Mouse (Mus musculus) heart, embryonic 12.5 days (tissue): ENCODE results near the gene Dcakd. TPM values are rescaled to one million over a fixed set of nuclear protein-coding genes. Genes with fewer than 3 reads are reported as not detected.
A peak's percentile ranks its signal among the peaks of the same experiment; 100 is the strongest.

Source experiments
- ATAC-seq: fragments of 200-750 bp; cut with Nextera tagmentation; 2 replicates; pipeline ENCODE4 v1.8.0; 2017; ENCODE audit warnings: moderate TSS enrichment, moderate library complexity; ENCODE audit not compliant: insufficient number of reproducible peaks, low FRiP score
- H3K27ac ChIP-seq: fragments of 300-500 bp; sonication (generic); 2 replicates; pipeline ENCODE4 v1.5.1; 2016; ENCODE audit warnings: mild to moderate bottlenecking, moderate library complexity; ENCODE audit not compliant: poor library complexity, severe bottlenecking
- H3K27me3 ChIP-seq: fragments of 300-500 bp; sonication (generic); replicated peaks from 2 replicates; pipeline ENCODE4 v1.6.1; 2016; ENCODE audit warnings: mild to moderate bottlenecking, moderate library complexity
- H3K36me3 ChIP-seq: fragments of 300-500 bp; sonication (generic); 2 replicates; pipeline ENCODE4 v1.6.1; 2016; ENCODE audit warnings: mild to moderate bottlenecking, moderate library complexity
- H3K4me1 ChIP-seq: fragments of 300-500 bp; sonication (generic); replicated peaks from 2 replicates; pipeline ENCODE4 v1.6.1; 2016; ENCODE audit warnings: mild to moderate bottlenecking
- H3K4me2 ChIP-seq: fragments of 300-500 bp; sonication (generic); 2 replicates; pipeline ENCODE4 v1.6.1; 2016; ENCODE audit warnings: mild to moderate bottlenecking, moderate library complexity
- H3K4me3 ChIP-seq: fragments of 300-500 bp; sonication (generic); 2 replicates; pipeline ENCODE4 v1.5.1; 2016; ENCODE audit warnings: mild to moderate bottlenecking
- H3K9ac ChIP-seq: fragments of 300-500 bp; sonication (generic); 2 replicates; pipeline ENCODE4 v1.6.1; 2016; ENCODE audit warnings: mild to moderate bottlenecking, moderate library complexity
- H3K9me3 ChIP-seq: fragments of 300-500 bp; sonication (generic); replicated peaks from 2 replicates; pipeline ENCODE4 v1.6.1; 2016; ENCODE audit warnings: mild to moderate bottlenecking, moderate library complexity
- WGBS: fragments of 180-500 bp; shearing (Covaris S2); methylation state at CpG from one replicate; pipeline ENCODE4 v1.1.7; 2016; 5-methylcytosine and 5-hydroxymethylcytosine counted together
- polyA plus RNA-seq: library from polyadenylated mRNA; unstranded; fragments of >200 nt; fragmentation: Nextera tagmentation; extraction: Ambion mirVana; gene quantifications from 2 replicates; pipeline ENCODE4 v1.2.1, GENCODE M21; 2016

The Dcakd gene
- polyA plus RNA-seq, 1 experiment from 2014 or later = 94.1 TPM

DNA sequence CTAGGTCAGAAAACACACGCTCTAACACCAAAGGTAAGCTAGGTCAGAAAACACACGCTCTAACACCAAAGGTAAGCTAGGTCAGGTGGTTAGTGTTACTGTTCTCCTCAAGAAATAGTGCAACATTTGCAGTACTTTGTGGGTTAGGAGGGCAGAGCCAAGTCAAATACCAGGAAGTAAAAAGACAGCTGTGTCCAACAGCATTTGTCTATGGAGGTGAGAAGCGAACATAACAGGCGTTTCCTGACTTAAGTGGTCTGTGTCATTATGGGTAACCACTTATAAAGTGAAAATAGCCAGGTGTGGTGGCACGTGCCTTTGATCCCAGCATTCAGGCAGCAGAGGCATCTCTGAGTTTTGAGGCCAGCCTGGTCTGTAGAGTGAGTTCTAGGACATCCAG lies 21.5 kb upstream of the Dcakd start:
- peaks cover 65% of the 10 kb centered on the region for H3K36me3 ChIP-seq

DNA sequence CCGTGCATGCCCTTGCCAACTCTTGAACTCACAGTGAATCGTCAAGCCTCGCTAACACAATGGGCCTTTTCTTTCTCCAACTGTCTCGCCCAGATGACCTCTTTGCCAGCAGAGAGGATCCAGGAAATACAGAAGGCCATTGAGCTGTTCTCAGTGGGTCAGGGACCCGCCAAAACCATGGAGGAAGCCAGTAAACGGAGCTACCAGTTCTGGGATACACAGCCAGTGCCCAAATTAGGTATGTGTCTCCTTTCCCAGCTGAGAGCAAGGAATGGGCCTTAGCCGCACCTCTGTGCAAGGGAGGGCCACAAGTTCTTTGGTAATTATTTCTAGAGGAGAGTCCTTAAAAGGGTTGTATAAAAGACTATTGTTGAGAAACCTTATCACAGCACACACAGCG lies 18.2 kb upstream of the Dcakd start:
- 77% methylated on average over 8 of the region's 8 CpGs for WGBS
- H3K4me3 ChIP-seq = no peak overlapping the region
- no peaks in the 10 kb centered on the region for H3K9me3 ChIP-seq

More for the DNA sequence above, 21.5 kb upstream of the Dcakd start:
- WGBS = 84% methylated on average over 5 of the region's 5 CpGs
- Histone ChIP-seq H3K9me3 (no peaks in the 10 kb centered on the region), H3K4me3 (no peak overlapping the region), H3K27me3 (no peaks in the 10 kb centered on the region), H3K9ac (no peak overlapping the region), H3K4me2 (no peak overlapping the region), H3K4me1 (peaks cover 28% of the 10 kb centered on the region), H3K27ac (no peak overlapping the region)
- ATAC-seq = no peak

DNA sequence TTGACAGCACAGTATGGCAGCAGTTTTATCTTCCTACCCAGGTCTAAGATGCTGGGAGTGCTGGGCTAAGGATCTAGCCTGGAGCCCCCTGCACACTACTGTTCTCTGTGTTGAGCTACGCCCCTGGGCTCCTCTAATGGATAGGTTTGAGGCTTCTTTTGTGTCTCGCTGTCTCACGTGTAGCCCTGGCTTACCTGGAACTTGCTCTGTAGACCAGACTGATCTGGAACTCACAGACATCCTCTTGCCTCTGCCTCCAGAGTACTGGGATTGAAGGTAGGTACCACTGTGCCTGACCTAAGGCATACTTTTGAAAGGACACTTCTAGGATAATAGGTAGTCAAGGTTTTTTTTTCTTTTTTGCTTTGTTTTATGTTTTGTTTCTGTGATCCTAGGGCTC lies 15.8 kb upstream of the Dcakd start:
- no peak for ATAC-seq
- Histone ChIP-seq H3K9ac (no peak overlapping the region), H3K4me1 (peaks cover 9% of the 10 kb centered on the region; the same call in 1 of the 2 replicates), H3K27ac (no peak overlapping the region), H3K4me3 (no peak overlapping the region), H3K9me3 (no peaks in the 10 kb centered on the region), H3K36me3 (peaks cover 47% of the 10 kb centered on the region), H3K4me2 (no peak overlapping the region), H3K27me3 (no peaks in the 10 kb centered on the region)
- WGBS = 95% methylated on average over 3 of the region's 3 CpGs

More for the DNA sequence above, 18.2 kb upstream of the Dcakd start:
- ATAC-seq = no peak
- no peaks in the 10 kb centered on the region for H3K27me3 ChIP-seq
- H3K27ac ChIP-seq = no peak overlapping the region
- H3K36me3 ChIP-seq = peaks cover 56% of the 10 kb centered on the region
- no peak overlapping the region for H3K9ac ChIP-seq
- H3K4me1 ChIP-seq = peaks cover 14% of the 10 kb centered on the region; the same call in 1 of the 2 replicates
- no peak overlapping the region for H3K4me2 ChIP-seq

DNA sequence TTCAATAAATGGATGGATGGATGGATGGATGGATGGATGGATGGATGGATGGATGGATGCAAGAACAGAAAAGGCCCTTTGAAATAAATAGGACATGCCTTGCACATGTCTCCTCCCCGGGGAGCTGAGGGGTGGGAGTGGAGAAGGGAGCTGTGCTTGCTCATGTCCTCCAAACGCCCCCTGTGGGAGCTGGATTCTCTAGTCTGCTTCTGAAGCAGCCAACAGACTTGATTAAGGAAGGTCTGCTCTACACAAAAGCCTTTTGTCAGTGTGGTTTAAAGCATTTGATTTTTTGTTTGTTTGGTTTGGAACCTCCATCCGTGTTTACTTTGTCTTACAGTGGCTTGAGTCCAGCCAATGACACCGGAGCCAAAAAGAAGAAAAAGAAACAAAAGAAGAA lies 14.7 kb upstream of the Dcakd start:
- Histone ChIP-seq H3K27ac (no peak overlapping the region), H3K27me3 (no peaks in the 10 kb centered on the region), H3K4me1 (peaks cover 17% of the 10 kb centered on the region), H3K9me3 (no peaks in the 10 kb centered on the region), H3K9ac (no peak overlapping the region), H3K4me3 (no peak overlapping the region), H3K4me2 (no peak overlapping the region), H3K36me3 (peaks cover 54% of the 10 kb centered on the region)
- 76% methylated on average over 4 of the region's 4 CpGs for WGBS
- no peak for ATAC-seq

DNA sequence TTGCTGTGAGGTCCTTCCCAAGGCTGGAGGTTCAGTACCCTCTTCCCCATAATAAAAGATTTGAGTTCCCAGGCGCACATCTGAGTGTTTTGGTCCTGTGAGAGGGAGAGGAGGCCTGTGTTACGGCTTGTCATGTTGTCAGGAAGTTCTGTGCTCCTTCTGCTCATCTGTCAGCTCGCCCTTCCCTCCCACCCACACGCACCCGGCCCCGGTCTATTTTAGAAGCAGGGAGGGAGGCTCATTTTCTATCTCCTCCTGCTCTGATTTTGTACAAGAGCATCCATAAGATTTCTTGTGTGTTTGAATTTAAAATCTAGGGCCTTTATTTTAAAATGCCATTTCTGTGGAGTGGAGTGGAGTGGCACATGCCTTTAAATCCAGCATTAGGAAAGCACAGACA lies 9.9 kb upstream of the Dcakd start:
- Histone ChIP-seq H3K36me3 (peaks cover 23% of the 10 kb centered on the region), H3K4me1 (peaks cover 38% of the 10 kb centered on the region), H3K27me3 (no peaks in the 10 kb centered on the region), H3K9ac (no peak overlapping the region), H3K4me2 (no peak overlapping the region), H3K4me3 (no peak overlapping the region), H3K9me3 (no peaks in the 10 kb centered on the region), H3K27ac (no peak overlapping the region)
- 32% methylated on average over 6 of the region's 6 CpGs for WGBS
- no peak for ATAC-seq

DNA sequence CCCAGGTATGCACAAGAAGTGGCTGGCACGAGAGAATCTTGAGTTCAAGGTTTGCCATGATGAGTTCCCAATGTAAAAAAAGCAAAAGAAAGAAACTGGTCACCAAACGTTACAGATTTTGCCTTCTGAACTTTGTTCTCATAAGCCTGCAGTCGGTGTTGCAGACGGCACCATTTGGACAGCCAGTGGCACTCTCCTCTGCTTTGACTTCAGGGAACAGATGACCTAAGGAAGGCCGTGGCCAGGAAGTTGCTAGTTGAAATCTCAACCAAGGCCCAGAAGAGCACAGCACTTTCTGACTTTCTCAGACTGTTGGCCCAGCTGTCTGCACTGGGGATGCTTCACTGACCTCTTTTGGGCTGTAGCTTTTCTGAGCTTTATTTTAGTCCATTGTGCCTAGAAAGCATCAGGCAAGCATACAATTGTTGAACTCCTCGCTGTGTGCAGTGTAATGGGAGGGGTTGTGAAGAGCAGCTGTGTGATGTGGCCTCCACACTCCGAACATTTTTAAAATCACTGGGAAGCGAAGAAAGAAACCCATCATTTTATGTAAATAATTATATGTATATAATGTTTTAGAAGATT lies 8.8 kb upstream of the Dcakd start:
- H3K9ac ChIP-seq = no peak overlapping the region
- H3K4me3 ChIP-seq = no peak overlapping the region
- H3K36me3 ChIP-seq = peaks cover 28% of the 10 kb centered on the region
- no peaks in the 10 kb centered on the region for H3K27me3 ChIP-seq
- peaks cover 40% of the 10 kb centered on the region for H3K4me1 ChIP-seq
- 87% methylated on average over 8 of the region's 8 CpGs for WGBS
- no peak for ATAC-seq
- H3K4me2 ChIP-seq = no peak overlapping the region
- H3K27ac ChIP-seq = no peak overlapping the region
- no peaks in the 10 kb centered on the region for H3K9me3 ChIP-seq

DNA sequence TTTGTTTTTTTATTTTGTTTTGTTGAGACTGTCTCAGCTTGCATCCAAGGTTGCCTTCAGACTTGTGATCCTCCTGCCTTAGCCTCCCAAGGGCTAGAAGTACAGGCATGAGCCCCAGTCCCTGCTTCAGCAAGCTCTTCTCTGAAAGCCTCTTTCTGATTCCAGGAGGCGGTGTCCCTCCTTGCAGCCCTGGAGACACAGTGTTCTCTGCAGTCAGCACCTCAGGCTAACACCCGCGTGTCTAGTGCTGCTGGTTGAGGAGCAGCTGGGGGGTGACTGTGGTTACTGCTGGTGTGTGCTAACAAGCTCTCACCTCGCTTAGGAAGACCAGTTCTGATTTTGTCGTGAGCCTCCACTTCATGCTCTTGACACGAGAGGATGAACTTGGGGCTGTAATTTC lies 6.9 kb upstream of the Dcakd start:
- H3K4me3 ChIP-seq = no peak overlapping the region
- no peak for ATAC-seq
- H3K27ac ChIP-seq = no peak overlapping the region
- H3K4me2 ChIP-seq = no peak overlapping the region
- no peak overlapping the region for H3K9ac ChIP-seq
- H3K27me3 ChIP-seq = no peaks in the 10 kb centered on the region
- H3K9me3 ChIP-seq = no peaks in the 10 kb centered on the region
- peaks cover 29% of the 10 kb centered on the region for H3K36me3 ChIP-seq
- WGBS = 71% methylated on average over 6 of the region's 6 CpGs
- H3K4me1 ChIP-seq = peaks cover 40% of the 10 kb centered on the region

DNA sequence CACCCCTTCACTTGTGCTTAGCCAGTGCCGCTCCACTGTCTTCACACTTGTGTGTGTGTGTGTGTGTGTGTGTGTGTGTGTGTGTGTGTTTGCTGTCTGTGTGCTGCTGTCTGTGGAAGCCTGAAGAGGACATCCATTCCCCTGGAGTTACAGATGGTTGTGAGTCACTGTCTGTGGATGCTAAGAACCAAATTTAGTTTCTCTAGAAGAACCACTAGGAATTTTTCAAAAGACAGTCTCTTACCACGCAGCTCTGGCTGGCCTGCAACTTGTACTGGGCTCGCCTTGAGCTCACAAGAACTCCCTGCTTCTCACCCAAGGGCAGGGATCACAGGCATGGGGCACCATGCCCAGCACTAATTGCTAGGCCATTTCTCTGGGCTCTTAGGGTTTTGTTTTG lies 4.9 kb upstream of the Dcakd start:
- 89% methylated on average over 3 of the region's 3 CpGs for WGBS

DNA sequence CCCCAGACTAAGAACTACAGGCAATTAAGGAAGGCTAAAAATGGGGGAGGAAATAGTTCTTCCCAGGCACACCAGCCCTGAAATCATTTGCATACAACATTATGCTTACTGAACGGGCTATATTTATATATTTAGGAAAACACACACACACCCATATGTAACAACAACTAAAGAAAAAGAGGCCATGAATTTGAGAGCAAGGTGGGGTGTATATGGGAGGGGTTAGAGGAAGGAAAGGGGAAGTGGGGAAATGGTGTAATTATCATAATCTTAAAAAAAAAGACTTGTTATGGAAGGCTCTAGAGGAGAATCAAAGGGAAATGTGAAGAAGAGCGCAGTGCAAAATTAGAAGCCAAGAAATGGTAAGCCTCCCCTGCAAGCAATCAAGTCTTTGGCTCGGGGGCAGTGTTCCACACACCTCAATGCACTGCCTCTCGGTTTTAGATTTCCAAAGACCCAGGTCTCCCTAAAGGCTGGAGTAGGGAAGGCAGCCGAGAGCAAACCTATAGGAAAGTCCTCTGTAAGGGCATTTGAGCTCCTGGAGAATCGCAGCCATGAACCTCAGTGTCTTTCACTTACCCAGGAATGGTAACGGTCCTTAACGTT lies 460 bp downstream of the Dcakd start:
- WGBS = 13% methylated on average over 8 of the region's 8 CpGs
- H3K27ac ChIP-seq = peak overlapping the region; percentile 82
- H3K4me3 ChIP-seq = peak overlapping the region; percentile 67
- H3K27me3 ChIP-seq = no peaks in the 10 kb centered on the region
- peaks cover 28% of the 10 kb centered on the region for H3K4me1 ChIP-seq
- H3K4me2 ChIP-seq = peak overlapping the region; percentile 78
- H3K9me3 ChIP-seq = no peaks in the 10 kb centered on the region
- H3K9ac ChIP-seq = peak overlapping the region; percentile 69
- ATAC-seq = peak; percentile 16; the same call in 1 of the 2 replicates
- peaks cover 29% of the 10 kb centered on the region for H3K36me3 ChIP-seq

More for the DNA sequence above, 4.9 kb upstream of the Dcakd start:
- Histone ChIP-seq H3K27me3 (no peaks in the 10 kb centered on the region), H3K4me3 (no peak overlapping the region), H3K36me3 (peaks cover 19% of the 10 kb centered on the region), H3K9ac (no peak overlapping the region), H3K4me2 (no peak overlapping the region), H3K4me1 (peaks cover 40% of the 10 kb centered on the region), H3K9me3 (no peaks in the 10 kb centered on the region), H3K27ac (peak overlapping the region; percentile 6; the same call in 1 of the 2 replicates)
- ATAC-seq = no peak

DNA sequence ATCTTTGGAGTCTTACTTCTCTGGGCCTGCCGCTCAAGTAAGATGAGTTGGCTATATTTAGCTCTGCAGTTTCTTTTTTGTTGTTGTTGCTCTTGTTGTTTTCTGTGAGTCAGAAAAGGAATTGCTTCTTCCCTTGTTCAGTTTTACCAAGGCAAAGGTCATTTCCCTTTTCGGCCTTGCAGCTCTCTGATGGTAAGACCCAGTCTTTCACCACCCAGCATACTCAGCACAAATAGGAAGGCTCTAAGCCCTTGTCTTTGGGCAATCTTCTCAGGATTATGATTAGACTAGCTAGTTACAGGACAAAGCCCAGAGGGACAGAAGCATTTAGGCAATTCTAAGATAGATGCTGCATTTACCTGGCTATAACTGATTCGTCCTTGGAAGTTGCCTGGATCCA lies 1.2 kb downstream of the Dcakd start:
- WGBS = 77% methylated on average over 3 of the region's 3 CpGs
- no peak overlapping the region for H3K27ac ChIP-seq
- H3K27me3 ChIP-seq = no peaks in the 10 kb centered on the region
- H3K4me2 ChIP-seq = peak overlapping the region; percentile 78
- ATAC-seq = no peak
- H3K9me3 ChIP-seq = no peaks in the 10 kb centered on the region
- H3K4me1 ChIP-seq = peaks cover 21% of the 10 kb centered on the region
- peaks cover 27% of the 10 kb centered on the region for H3K36me3 ChIP-seq
- H3K4me3 ChIP-seq = peak overlapping the region; percentile 67; the same call in 1 of the 2 replicates
- H3K9ac ChIP-seq = no peak overlapping the region

DNA sequence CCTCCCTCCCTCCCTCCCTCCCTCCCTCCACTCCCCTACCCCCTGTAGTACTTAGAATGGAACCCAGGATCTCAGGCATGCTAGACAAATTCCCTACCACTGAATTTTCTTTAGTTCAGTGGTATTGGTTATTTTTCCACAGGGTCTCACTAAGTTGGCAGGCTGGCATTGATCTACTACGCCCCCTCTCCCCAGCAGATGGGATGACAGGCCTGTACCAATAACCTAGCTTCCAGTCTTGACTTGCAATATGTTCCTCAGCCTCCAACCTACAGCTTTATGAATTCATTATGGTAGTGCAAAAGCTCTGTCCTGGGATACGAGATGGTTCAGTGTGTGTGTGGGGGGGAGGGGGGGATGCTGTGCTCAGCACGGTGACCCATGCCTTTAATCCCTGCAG lies 4.2 kb downstream of the Dcakd start:
- Histone ChIP-seq H3K27ac (no peak overlapping the region), H3K4me1 (peaks cover 16% of the 10 kb centered on the region), H3K27me3 (no peaks in the 10 kb centered on the region), H3K4me2 (no peak overlapping the region), H3K9ac (no peak overlapping the region), H3K9me3 (no peaks in the 10 kb centered on the region), H3K4me3 (no peak overlapping the region), H3K36me3 (peaks cover 30% of the 10 kb centered on the region)
- 84% methylated on average over 3 of the region's 3 CpGs for WGBS
- no peak for ATAC-seq
